Mouse (Mus musculus): ENCODE data around the gene Krt71.
"Not testable (repeated sequence)": the region's sequence is repeated elsewhere in the genome, so short reads cannot be mapped to it uniquely, and the experiment has no call there.

The Krt71 gene

DNA sequence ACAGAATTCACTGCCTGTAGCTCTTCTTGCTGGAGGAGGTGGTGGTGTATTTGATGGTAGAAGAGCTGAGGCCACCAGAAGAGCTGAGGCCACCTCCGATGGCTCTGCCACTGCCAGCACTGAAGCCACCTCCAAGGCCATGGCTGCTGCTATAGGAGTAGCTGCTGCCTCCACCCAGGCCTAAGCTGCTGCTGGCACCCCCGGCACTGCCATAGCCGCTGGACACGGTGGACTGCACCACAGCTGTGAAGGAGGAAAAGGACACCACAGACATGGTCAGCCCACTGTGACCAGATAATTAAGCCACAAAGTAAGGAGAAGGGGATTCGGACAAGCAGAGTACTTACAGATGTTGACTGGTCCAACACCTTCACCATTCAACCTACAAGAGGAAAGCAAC lies 52.4 kb downstream of the Krt71 start:
- not testable (repeated sequence) for DNase-seq (ENCODE audit: low read depth in 2 of 2, low spot score in 2 of 2)

GRCm38 (mm10) chr15:101688161-101688560 lies 54.7 kb downstream of the Krt71 start:
- no peak for DNase-seq (ENCODE audit: low read depth in 2 of 2, low spot score in 2 of 2)
